Mouse (Mus musculus) kidney, embryonic 16.5 days (tissue): ENCODE measurements at regions not wholly inside any gene's neighbourhood (a gene's known extent, or its start where the extent isn't known, plus 50 kb on each side); places are given as distances from the start of the nearest gene placed in this dataset.
"Not testable (repeated sequence)": the region's sequence is repeated elsewhere in the genome, so short reads cannot be mapped to it uniquely, and the experiment has no call there.

Experiments
- ATAC-seq: fragments of 200-750 bp; cut with Nextera tagmentation; 2 replicates; pipeline ENCODE4 v1.8.0; 2017; ENCODE audit warnings: moderate TSS enrichment; ENCODE audit not compliant: low FRiP score, low TSS enrichment
- H3K27ac ChIP-seq: fragments of 300-500 bp; sonication (generic); 2 replicates; pipeline ENCODE4 v1.5.1; 2014; ENCODE audit warnings: low read length
- H3K27me3 ChIP-seq: fragments of 300-500 bp; sonication (generic); 2 replicates; pipeline ENCODE4 v1.6.1; 2014; ENCODE audit warnings: low read length, control low read depth, mixed read lengths; ENCODE audit not compliant: insufficient read depth
- H3K36me3 ChIP-seq: fragments of 300-500 bp; sonication (generic); 2 replicates; pipeline ENCODE4 v1.6.1; 2014; ENCODE audit warnings: low read length, control low read depth, mixed read lengths; ENCODE audit not compliant: insufficient read depth
- H3K4me1 ChIP-seq: fragments of 300-500 bp; sonication (generic); 2 replicates; pipeline ENCODE4 v1.6.1; 2014; ENCODE audit warnings: low read length, control low read depth, mixed read lengths; ENCODE audit not compliant: insufficient read depth
- H3K4me2 ChIP-seq: fragments of 300-500 bp; sonication (generic); replicated peaks from 2 replicates; pipeline ENCODE4 v1.6.1; 2014; ENCODE audit warnings: low read depth, low read length
- H3K4me3 ChIP-seq: fragments of 300-500 bp; sonication (generic); 2 replicates; pipeline ENCODE4 v1.5.1; 2014; ENCODE audit warnings: mild to moderate bottlenecking, low read length
- H3K9ac ChIP-seq: fragments of 300-500 bp; sonication (generic); replicated peaks from 2 replicates; pipeline ENCODE4 v1.6.1; 2014; ENCODE audit warnings: low read length
- H3K9me3 ChIP-seq: fragments of 300-500 bp; sonication (generic); 2 replicates; pipeline ENCODE4 v1.6.1; 2016; ENCODE audit warnings: low read length, control low read depth
- WGBS: fragments of 180-500 bp; shearing (Covaris S2); extraction: QIAGEN DNeasy Blood & Tissue Kit; methylation state at CpG from one replicate; pipeline ENCODE4 v1.1.7; 2014; 5-methylcytosine and 5-hydroxymethylcytosine counted together

GRCm38 (mm10) chr4:122025866-122026265, 404.0 kb upstream of the Gm12887 start:
- WGBS, result 100% methylated on average over 1 of the region's 1 CpGs
- Histone ChIP-seq H3K9ac (no peak overlapping the region), H3K36me3 (0 out of 2 replicates have a peak, but pooled peaks cover 3% of the 10 kb centered on the region), H3K4me2 (no peak overlapping the region), H3K27ac (no peak overlapping the region), H3K4me1 (no peaks in the 10 kb centered on the region), H3K4me3 (no peak overlapping the region), H3K27me3 (no peaks in the 10 kb centered on the region), H3K9me3 (peaks cover 55% of the 10 kb centered on the region)
- ATAC-seq, result no peak

- Histone ChIP-seq H3K36me3 (0 out of 2 replicates have a peak, but pooled peaks cover 3% of the 10 kb centered on the region), H3K27me3 (no peaks in the 10 kb centered on the region), H3K4me1 (no peaks in the 10 kb centered on the region), H3K9me3 (peaks cover 55% of the 10 kb centered on the region), H3K27ac (no peak overlapping the region), H3K4me3 (no peak overlapping the region), H3K9ac (no peak overlapping the region), H3K4me2 (no peak overlapping the region)
- WGBS, result 90% methylated on average over 15 of the region's 15 CpGs
- ATAC-seq, result peak; percentile 54; the same call in 1 of the 2 replicates
Measured at GRCm38 (mm10) chr4:122022854-122023253, 401.0 kb upstream of the Gm12887 start.

GRCm38 (mm10) chr4:122008938-122009459, 387.1 kb upstream of the Gm12887 start:
- not testable (repeated sequence) for H3K4me1 ChIP-seq, H3K36me3 ChIP-seq, H3K27me3 ChIP-seq, H3K27ac ChIP-seq, H3K4me2 ChIP-seq, H3K4me3 ChIP-seq, H3K9ac ChIP-seq
- peak; percentile 42 for ATAC-seq
- 94% methylated on average over 24 of the region's 26 CpGs for WGBS
- peaks cover 51% of the 10 kb centered on the region for H3K9me3 ChIP-seq

- no peaks in the 10 kb centered on the region for H3K27me3 ChIP-seq
- H3K4me3 ChIP-seq, result no peak overlapping the region
- H3K9ac ChIP-seq, result no peak overlapping the region
- H3K27ac ChIP-seq, result no peak overlapping the region
- WGBS, result 95% methylated on average over 39 of the region's 39 CpGs
- no peak overlapping the region for H3K4me2 ChIP-seq
- H3K4me1 ChIP-seq, result no peaks in the 10 kb centered on the region
- peak; percentile 54; the same call in 1 of the 2 replicates for ATAC-seq
- H3K36me3 ChIP-seq, result no peaks in the 10 kb centered on the region
- peaks cover 54% of the 10 kb centered on the region for H3K9me3 ChIP-seq
Measured at GRCm38 (mm10) chr4:122008168-122008839, 386.4 kb upstream of the Gm12887 start.

- peaks cover 45% of the 10 kb centered on the region for H3K9me3 ChIP-seq
- no peaks in the 10 kb centered on the region for H3K36me3 ChIP-seq
- no peaks in the 10 kb centered on the region for H3K4me1 ChIP-seq
- no peak overlapping the region for H3K4me2 ChIP-seq
- no peak overlapping the region for H3K27ac ChIP-seq
- 69% methylated on average over 2 of the region's 2 CpGs for WGBS
- no peak overlapping the region for H3K9ac ChIP-seq
- H3K4me3 ChIP-seq, result no peak overlapping the region
- ATAC-seq, result 0 out of 2 replicates have a peak, but pooled peaks have one; percentile 54
- H3K27me3 ChIP-seq, result no peaks in the 10 kb centered on the region
Measured at GRCm38 (mm10) chr4:121986741-121987140, 364.8 kb upstream of the Gm12887 start.

GRCm38 (mm10) chr4:121985371-121985770, 363.5 kb upstream of the Gm12887 start:
- H3K9me3 ChIP-seq, result peaks cover 45% of the 10 kb centered on the region
- H3K4me1 ChIP-seq, result no peaks in the 10 kb centered on the region
- no peaks in the 10 kb centered on the region for H3K27me3 ChIP-seq
- H3K27ac ChIP-seq, result no peak overlapping the region
- 57% methylated on average over 1 of the region's 1 CpGs for WGBS
- no peak overlapping the region for H3K4me2 ChIP-seq
- ATAC-seq, result no peak
- H3K36me3 ChIP-seq, result no peaks in the 10 kb centered on the region
- H3K4me3 ChIP-seq, result no peak overlapping the region
- no peak overlapping the region for H3K9ac ChIP-seq

- no peaks in the 10 kb centered on the region for H3K4me1 ChIP-seq
- H3K4me3 ChIP-seq, result no peak overlapping the region
- H3K9me3 ChIP-seq, result peaks cover 22% of the 10 kb centered on the region
- no peaks in the 10 kb centered on the region for H3K36me3 ChIP-seq
- no peaks in the 10 kb centered on the region for H3K27me3 ChIP-seq
- no peak overlapping the region for H3K4me2 ChIP-seq
- H3K27ac ChIP-seq, result no peak overlapping the region
- 84% methylated on average over 3 of the region's 3 CpGs for WGBS
- no peak overlapping the region for H3K9ac ChIP-seq
- no peak for ATAC-seq
Measured at GRCm38 (mm10) chr4:121975831-121976230, 353.9 kb upstream of the Gm12887 start.
